Mouse (Mus musculus): ENCODE results near the gene Fbxo41. TPM values are rescaled to one million over a fixed set of nuclear protein-coding genes. Genes with fewer than 3 reads are reported as not detected.
A peak's percentile ranks its signal among the peaks of the same experiment; 100 is the strongest.

Gene Fbxo41
- polyA plus RNA-seq, 1 experiment from 2014 or later = 0.45 TPM

DNA sequence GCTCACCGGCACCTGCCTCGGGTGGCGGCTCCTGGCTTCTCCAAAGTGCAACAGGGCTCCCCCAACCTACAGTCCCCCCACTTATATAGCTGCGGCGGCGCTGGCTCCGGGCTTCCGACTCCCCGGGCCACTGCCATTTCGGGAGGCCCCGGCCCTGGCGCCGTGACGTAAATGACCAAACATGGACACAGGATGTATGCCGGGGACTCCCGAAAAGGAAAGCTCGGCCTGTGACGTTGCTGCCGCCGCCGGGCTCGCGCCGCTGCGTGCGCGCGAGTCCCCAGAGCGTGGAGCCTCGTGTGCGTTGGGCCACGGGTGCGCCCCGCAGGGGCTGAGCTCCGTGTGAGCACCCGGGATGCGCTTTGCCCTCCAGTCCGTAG is 10.7 kb upstream of the Fbxo41 start, which contains the start of gene Egr4:
Gene Egr4, minus strand, starts transcription at position 59 of the 380 bp plus-strand sequence.
- under 1% methylated on average over 38 of the region's 38 CpGs for WGBS
- DNase-seq (ENCODE audit: low spot score) = peak; percentile 71
- H3K4me1 ChIP-seq (replicated peaks; ENCODE audit: control insufficient read depth, insufficient read depth, low read length) = peaks cover 17% of the 10 kb centered on the region
- H3K9ac ChIP-seq (ENCODE audit: low read length) = no peak within 1 kb of the TSS; the same call in 1 of the 2 replicates
- H3K9me3 ChIP-seq (ENCODE audit: control insufficient read depth, low read length) = no peaks in the 10 kb centered on the region
- H3K27me3 ChIP-seq (replicated peaks; ENCODE audit: control insufficient read depth, insufficient read depth, low read length) = peaks cover 84% of the 10 kb centered on the region
- H3K4me2 ChIP-seq (ENCODE audit: low read length) = peak within 1 kb of the TSS; percentile 79
- no peak within 1 kb of the TSS for H3K27ac ChIP-seq (ENCODE audit: low read depth)
- peak within 1 kb of the TSS; percentile 46 for H3K4me3 ChIP-seq (ENCODE audit: low read depth, low read length)
- no peaks in the 10 kb centered on the region for H3K36me3 ChIP-seq (ENCODE audit: control insufficient read depth, insufficient read depth, low read length)
- ATAC-seq (replicated peaks; ENCODE audit: low FRiP score, low TSS enrichment, low read depth) = peak; percentile 76

DNA sequence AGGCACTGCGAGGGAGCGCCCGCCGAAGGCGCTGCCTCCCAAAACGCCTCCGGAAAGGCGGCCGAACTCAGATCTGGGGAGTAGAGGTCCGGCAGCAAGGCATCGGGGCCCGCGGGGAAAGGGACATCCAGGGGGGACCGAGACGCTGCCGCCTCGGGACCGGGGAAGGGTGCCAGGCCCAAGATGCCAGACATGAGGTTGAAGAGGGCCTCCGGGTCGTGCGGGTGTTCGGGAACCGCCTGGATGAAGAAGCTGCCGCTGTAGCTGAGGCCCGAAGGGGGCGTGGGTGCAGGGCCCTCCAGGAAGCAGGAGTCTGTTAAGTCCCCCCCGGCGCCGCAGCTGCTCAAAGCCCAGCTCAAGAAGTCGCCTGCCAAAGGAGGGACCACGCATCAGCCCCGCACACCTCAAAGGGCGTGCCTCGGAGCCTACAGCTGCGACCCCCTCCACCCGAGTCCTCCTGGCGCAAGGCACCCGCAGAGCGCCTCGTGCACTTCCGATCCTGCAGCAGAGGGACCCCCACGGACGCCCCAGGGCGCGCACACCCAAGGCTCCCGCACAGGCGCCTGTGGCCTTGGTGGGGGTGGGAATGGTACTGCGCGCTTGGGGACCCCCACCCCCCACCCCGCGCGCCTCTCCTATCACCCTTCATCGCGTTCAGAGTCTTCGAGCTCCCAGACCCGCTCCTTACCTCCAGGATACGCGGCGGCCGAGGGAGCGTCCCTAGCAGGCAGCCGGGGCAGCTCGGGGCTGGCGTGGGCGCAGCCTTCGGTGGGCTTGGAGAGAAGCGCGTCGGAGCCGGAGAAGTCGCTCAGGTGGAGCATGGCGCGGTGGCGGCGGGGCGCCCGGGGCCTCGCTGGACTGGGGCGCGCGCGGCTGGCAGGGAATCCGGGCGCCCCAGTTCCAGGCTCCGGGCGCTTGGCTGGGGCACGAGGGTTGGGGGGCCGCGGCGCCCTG is 10.1 kb upstream of the Fbxo41 start:
- Histone ChIP-seq H3K27me3 (replicated peaks; ENCODE audit: control insufficient read depth, insufficient read depth, low read length) (peaks cover 84% of the 10 kb centered on the region), H3K4me3 (ENCODE audit: low read depth, low read length) (peak overlapping the region; percentile 46), H3K9ac (ENCODE audit: low read length) (no peak overlapping the region; the same call in 1 of the 2 replicates), H3K4me2 (ENCODE audit: low read length) (peak overlapping the region; percentile 79), H3K4me1 (replicated peaks; ENCODE audit: control insufficient read depth, insufficient read depth, low read length) (peaks cover 17% of the 10 kb centered on the region), H3K27ac (ENCODE audit: low read depth) (no peak overlapping the region), H3K36me3 (ENCODE audit: control insufficient read depth, insufficient read depth, low read length) (no peaks in the 10 kb centered on the region), H3K9me3 (ENCODE audit: control insufficient read depth, low read length) (no peaks in the 10 kb centered on the region)
- WGBS = under 1% methylated on average over 84 of the region's 90 CpGs
- DNase-seq (ENCODE audit: low spot score) = peak; percentile 58
- ATAC-seq (replicated peaks; ENCODE audit: low FRiP score, low TSS enrichment, low read depth) = peak; percentile 38

GRCm38 (mm10) chr6:85512056-85512440 is 9.3 kb upstream of the Fbxo41 start:
- ATAC-seq (replicated peaks; ENCODE audit: low FRiP score, low TSS enrichment, low read depth) (no peak), DNase-seq (ENCODE audit: low spot score) (no peak)
- Histone ChIP-seq H3K4me3 (ENCODE audit: low read depth, low read length) (peak overlapping the region; percentile 46), H3K36me3 (ENCODE audit: control insufficient read depth, insufficient read depth, low read length) (no peaks in the 10 kb centered on the region), H3K9ac (ENCODE audit: low read length) (no peak overlapping the region), H3K4me2 (ENCODE audit: low read length) (peak overlapping the region; percentile 42), H3K9me3 (ENCODE audit: control insufficient read depth, low read length) (no peaks in the 10 kb centered on the region), H3K4me1 (replicated peaks; ENCODE audit: control insufficient read depth, insufficient read depth, low read length) (peaks cover 17% of the 10 kb centered on the region), H3K27ac (ENCODE audit: low read depth) (no peak overlapping the region), H3K27me3 (replicated peaks; ENCODE audit: control insufficient read depth, insufficient read depth, low read length) (peaks cover 84% of the 10 kb centered on the region)
- under 1% methylated on average over 34 of the region's 36 CpGs for WGBS

DNA sequence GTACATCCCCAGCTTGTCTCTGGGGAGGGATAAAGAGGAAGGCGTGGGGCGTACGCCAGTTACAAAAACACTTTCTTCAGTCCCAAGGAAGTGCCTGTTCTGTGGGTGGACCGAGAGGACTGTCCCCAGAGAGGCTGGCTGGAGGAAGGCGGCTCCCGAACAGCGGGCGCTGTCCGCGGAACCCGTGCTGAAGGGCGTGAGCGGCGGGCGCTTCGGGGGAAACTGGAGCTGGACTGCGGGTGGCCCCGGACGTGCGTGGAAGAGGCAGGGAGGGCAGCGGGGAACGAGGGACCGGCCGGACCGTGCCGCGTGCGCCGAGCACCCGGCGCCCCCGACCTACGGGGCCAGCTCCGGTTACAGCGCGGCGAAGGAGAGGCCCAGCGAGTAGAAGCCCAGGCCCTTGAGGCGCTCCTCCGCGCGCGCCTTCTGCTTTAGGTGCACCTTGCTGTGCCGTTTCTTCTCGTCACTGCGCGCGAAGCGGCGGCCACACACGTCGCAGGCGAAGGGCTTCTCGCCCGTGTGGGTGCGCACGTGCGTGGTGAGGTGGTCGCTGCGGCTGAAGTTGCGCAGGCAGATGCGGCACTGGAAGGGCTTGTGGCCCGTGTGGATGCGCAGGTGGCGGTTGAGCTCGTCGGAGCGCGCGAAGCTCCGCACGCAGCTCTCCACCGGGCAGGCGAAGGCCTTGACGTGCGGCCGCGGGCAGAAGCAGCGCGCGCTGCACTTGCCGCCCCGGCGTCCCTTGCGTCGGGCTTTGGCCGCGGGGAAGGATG is 8.7 kb upstream of the Fbxo41 start:
- DNase-seq (ENCODE audit: low spot score) (peak; percentile 88), ATAC-seq (replicated peaks; ENCODE audit: low FRiP score, low TSS enrichment, low read depth) (no peak; the same call in 1 of the 2 replicates)
- Histone ChIP-seq H3K4me1 (replicated peaks; ENCODE audit: control insufficient read depth, insufficient read depth, low read length) (peaks cover 17% of the 10 kb centered on the region), H3K9me3 (ENCODE audit: control insufficient read depth, low read length) (no peaks in the 10 kb centered on the region), H3K36me3 (ENCODE audit: control insufficient read depth, insufficient read depth, low read length) (no peaks in the 10 kb centered on the region), H3K9ac (ENCODE audit: low read length) (no peak overlapping the region), H3K4me3 (ENCODE audit: low read depth, low read length) (peak overlapping the region; percentile 46), H3K27me3 (replicated peaks; ENCODE audit: control insufficient read depth, insufficient read depth, low read length) (peaks cover 79% of the 10 kb centered on the region), H3K4me2 (ENCODE audit: low read length) (peak overlapping the region; percentile 42), H3K27ac (ENCODE audit: low read depth) (no peak overlapping the region)
- under 1% methylated on average over 88 of the region's 88 CpGs for WGBS

DNA sequence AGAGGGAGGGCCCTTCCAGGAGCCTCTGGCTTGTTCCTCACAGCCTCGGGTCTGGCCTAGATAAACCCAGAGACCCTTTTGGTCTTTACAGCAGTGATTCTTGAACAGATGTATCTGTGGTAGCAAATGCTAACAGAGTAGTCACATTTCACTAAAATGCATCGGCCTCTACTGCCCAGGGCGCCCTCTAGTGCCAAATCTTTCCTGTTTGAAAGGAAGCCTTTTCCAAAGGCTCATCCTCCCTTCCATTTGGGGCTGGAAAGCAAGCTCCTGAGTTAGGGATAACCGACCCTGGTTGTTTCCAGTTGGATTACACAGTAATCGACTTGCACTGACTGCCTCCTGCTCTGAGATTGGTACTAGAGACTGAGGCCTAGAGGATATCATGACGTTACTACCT is 7.7 kb upstream of the Fbxo41 start:
- no peak overlapping the region for H3K4me3 ChIP-seq (ENCODE audit: low read depth, low read length)
- no peak for ATAC-seq (replicated peaks; ENCODE audit: low FRiP score, low TSS enrichment, low read depth)
- H3K27ac ChIP-seq (ENCODE audit: low read depth) = no peak overlapping the region
- peaks cover 17% of the 10 kb centered on the region for H3K4me1 ChIP-seq (replicated peaks; ENCODE audit: control insufficient read depth, insufficient read depth, low read length)
- H3K4me2 ChIP-seq (ENCODE audit: low read length) = no peak overlapping the region
- WGBS = 3% methylated on average over 6 of the region's 6 CpGs
- peak; percentile 81 for DNase-seq (ENCODE audit: low spot score)
- no peaks in the 10 kb centered on the region for H3K36me3 ChIP-seq (ENCODE audit: control insufficient read depth, insufficient read depth, low read length)
- H3K27me3 ChIP-seq (replicated peaks; ENCODE audit: control insufficient read depth, insufficient read depth, low read length) = peaks cover 69% of the 10 kb centered on the region
- H3K9me3 ChIP-seq (ENCODE audit: control insufficient read depth, low read length) = no peaks in the 10 kb centered on the region
- no peak overlapping the region for H3K9ac ChIP-seq (ENCODE audit: low read length)

DNA sequence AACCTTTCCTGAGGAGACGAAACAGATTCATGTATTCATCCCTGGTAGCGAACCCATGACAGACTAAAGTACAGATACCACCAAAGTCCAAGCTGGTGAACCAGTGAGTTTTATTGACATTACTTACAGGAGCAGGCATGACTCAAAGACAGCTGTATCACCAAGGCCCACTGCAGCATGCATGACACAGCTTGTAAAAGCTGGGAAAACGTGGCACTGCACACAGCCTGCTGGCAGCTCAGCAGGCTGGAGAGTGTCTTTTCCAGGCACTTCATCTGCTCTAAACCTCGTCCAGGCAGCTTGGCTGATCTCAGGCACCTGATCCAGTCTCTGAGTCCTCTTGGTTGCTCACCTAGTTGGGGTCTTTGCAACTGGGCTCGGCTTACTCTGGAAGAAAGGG is 5.8 kb upstream of the Fbxo41 start:
- DNase-seq (ENCODE audit: low spot score) = no peak
- no peak overlapping the region for H3K27ac ChIP-seq (ENCODE audit: low read depth)
- peaks cover 56% of the 10 kb centered on the region for H3K27me3 ChIP-seq (replicated peaks; ENCODE audit: control insufficient read depth, insufficient read depth, low read length)
- no peaks in the 10 kb centered on the region for H3K36me3 ChIP-seq (ENCODE audit: control insufficient read depth, insufficient read depth, low read length)
- no peak overlapping the region for H3K4me3 ChIP-seq (ENCODE audit: low read depth, low read length)
- H3K4me1 ChIP-seq (replicated peaks; ENCODE audit: control insufficient read depth, insufficient read depth, low read length) = peaks cover 17% of the 10 kb centered on the region
- no peaks in the 10 kb centered on the region for H3K9me3 ChIP-seq (ENCODE audit: control insufficient read depth, low read length)
- H3K9ac ChIP-seq (ENCODE audit: low read length) = no peak overlapping the region
- ATAC-seq (replicated peaks; ENCODE audit: low FRiP score, low TSS enrichment, low read depth) = no peak
- H3K4me2 ChIP-seq (ENCODE audit: low read length) = no peak overlapping the region
- WGBS = 46% methylated on average over 5 of the region's 5 CpGs

GRCm38 (mm10) chr6:85504908-85505307 is 2.1 kb upstream of the Fbxo41 start:
- no peak overlapping the region for H3K9ac ChIP-seq (ENCODE audit: low read length)
- H3K4me2 ChIP-seq (ENCODE audit: low read length) = no peak overlapping the region
- H3K27me3 ChIP-seq (replicated peaks; ENCODE audit: control insufficient read depth, insufficient read depth, low read length) = peaks cover 28% of the 10 kb centered on the region
- 0 out of 2 replicates have a peak, but pooled peaks cover 5% of the 10 kb centered on the region for H3K4me1 ChIP-seq (replicated peaks; ENCODE audit: control insufficient read depth, insufficient read depth, low read length)
- WGBS = 76% methylated on average over 2 of the region's 2 CpGs
- H3K27ac ChIP-seq (ENCODE audit: low read depth) = no peak overlapping the region
- H3K9me3 ChIP-seq (ENCODE audit: control insufficient read depth, low read length) = no peaks in the 10 kb centered on the region
- DNase-seq (ENCODE audit: low spot score) = no peak
- H3K4me3 ChIP-seq (ENCODE audit: low read depth, low read length) = no peak overlapping the region
- no peaks in the 10 kb centered on the region for H3K36me3 ChIP-seq (ENCODE audit: control insufficient read depth, insufficient read depth, low read length)
- ATAC-seq (replicated peaks; ENCODE audit: low FRiP score, low TSS enrichment, low read depth) = no peak

GRCm38 (mm10) chr6:85502103-85502910 is 487 bp downstream of the Fbxo41 start:
- Histone ChIP-seq H3K9me3 (ENCODE audit: control insufficient read depth, low read length) (no peaks in the 10 kb centered on the region), H3K36me3 (ENCODE audit: control insufficient read depth, insufficient read depth, low read length) (no peaks in the 10 kb centered on the region), H3K27ac (ENCODE audit: low read depth) (no peak overlapping the region), H3K9ac (ENCODE audit: low read length) (peak overlapping the region; percentile 34; the same call in 1 of the 2 replicates), H3K4me2 (ENCODE audit: low read length) (peak overlapping the region; percentile 93), H3K27me3 (replicated peaks; ENCODE audit: control insufficient read depth, insufficient read depth, low read length) (peaks cover 14% of the 10 kb centered on the region), H3K4me3 (ENCODE audit: low read depth, low read length) (peak overlapping the region; percentile 59), H3K4me1 (replicated peaks; ENCODE audit: control insufficient read depth, insufficient read depth, low read length) (0 out of 2 replicates have a peak, but pooled peaks cover 5% of the 10 kb centered on the region)
- ATAC-seq (replicated peaks; ENCODE audit: low FRiP score, low TSS enrichment, low read depth) = peak; percentile 78
- DNase-seq (ENCODE audit: low spot score) = peak; percentile 59
- WGBS = 2% methylated on average over 37 of the region's 37 CpGs
